Mouse (Mus musculus): ENCODE measurements around the gene Ahnak. TPM values are rescaled to one million over a fixed set of nuclear protein-coding genes. Genes with fewer than 3 reads are reported as not detected.
"Not testable (repeated sequence)": the region's sequence is repeated elsewhere in the genome, so short reads cannot be mapped to it uniquely, and the experiment has no call there.

Gene Ahnak
- total RNA-seq, 2 experiments from 2014 or later = 14.5 to 17.8 TPM

- not testable (repeated sequence) for DNase-seq (ENCODE audit: extremely low spot score in 1 of 2, low spot score in 2 of 2)
Observed at GRCm38 (mm10) chr19:9051985-9052384, 62.9 kb downstream of the Ahnak start.

GRCm38 (mm10) chr19:9052803-9053431 lies 63.8 kb downstream of the Ahnak start:
- intact Hi-C loops (cut with DNase I) = no loop called here
- DNase-seq (ENCODE audit: extremely low spot score in 1 of 2, low spot score in 2 of 2) = no peak

More at GRCm38 (mm10) chr19:9051985-9052384, 62.9 kb downstream of the Ahnak start:
- intact Hi-C loops (cut with DNase I) = not testable (repeated sequence)

- intact Hi-C loops (cut with DNase I) = no loop called here
- peak in 1 of 2 experiments; percentile 37 for DNase-seq (ENCODE audit: extremely low spot score in 1 of 2, low spot score in 2 of 2)
Observed at GRCm38 (mm10) chr19:9055153-9055552, 66.1 kb downstream of the Ahnak start.

- intact Hi-C loops (cut with DNase I) = no loop called here
- DNase-seq (ENCODE audit: extremely low spot score in 1 of 2, low spot score in 2 of 2) = no peak
Observed at GRCm38 (mm10) chr19:9055703-9056355, 66.7 kb downstream of the Ahnak start.

- intact Hi-C loops (cut with DNase I) = no loop called here
- DNase-seq (ENCODE audit: extremely low spot score in 1 of 2, low spot score in 2 of 2) = no peak
Observed at GRCm38 (mm10) chr19:9057679-9058078, 68.6 kb downstream of the Ahnak start.

GRCm38 (mm10) chr19:9058331-9058884 lies 69.3 kb downstream of the Ahnak start:
- no peak for DNase-seq (ENCODE audit: extremely low spot score in 1 of 2, low spot score in 2 of 2)
- intact Hi-C loops (cut with DNase I) = no loop called here

GRCm38 (mm10) chr19:9058944-9059343 lies 69.9 kb downstream of the Ahnak start:
- intact Hi-C loops (cut with DNase I) = no loop called here
- no peak for DNase-seq (ENCODE audit: extremely low spot score in 1 of 2, low spot score in 2 of 2)

GRCm38 (mm10) chr19:9059391-9059790 lies 70.3 kb downstream of the Ahnak start:
- intact Hi-C loops (cut with DNase I) = no loop called here
- no peak for DNase-seq (ENCODE audit: extremely low spot score in 1 of 2, low spot score in 2 of 2)

- intact Hi-C loops (cut with DNase I) = no loop called here
- DNase-seq (ENCODE audit: extremely low spot score in 1 of 2, low spot score in 2 of 2) = no peak
Observed at GRCm38 (mm10) chr19:9060103-9060502, 71.0 kb downstream of the Ahnak start.

- intact Hi-C loops (cut with DNase I) = no loop called here
- DNase-seq (ENCODE audit: extremely low spot score in 1 of 2, low spot score in 2 of 2) = no peak
Observed at GRCm38 (mm10) chr19:9061221-9061893, 72.3 kb downstream of the Ahnak start.

- no peak for DNase-seq (ENCODE audit: extremely low spot score in 1 of 2, low spot score in 2 of 2)
- intact Hi-C loops (cut with DNase I) = no loop called here
Observed at GRCm38 (mm10) chr19:9062822-9063221, 73.7 kb downstream of the Ahnak start.

- DNase-seq (ENCODE audit: extremely low spot score in 1 of 2, low spot score in 2 of 2) = no peak
- intact Hi-C loops (cut with DNase I) = no loop called here
Observed at GRCm38 (mm10) chr19:9063831-9064230, 74.7 kb downstream of the Ahnak start.

GRCm38 (mm10) chr19:9065621-9066561 lies 76.8 kb downstream of the Ahnak start:
- intact Hi-C loops (cut with DNase I) = no loop called here

GRCm38 (mm10) chr19:9067292-9067691 lies 78.2 kb downstream of the Ahnak start:
- DNase-seq (ENCODE audit: extremely low spot score in 1 of 2, low spot score in 2 of 2) = no peak
- intact Hi-C loops (cut with DNase I) = no loop called here

More at GRCm38 (mm10) chr19:9065621-9066561, 76.8 kb downstream of the Ahnak start:
- DNase-seq (ENCODE audit: extremely low spot score in 1 of 2, low spot score in 2 of 2) = peak in 1 of 2 experiments; percentile 34

- peak; percentile 62 to 64 for DNase-seq (ENCODE audit: extremely low spot score in 1 of 2, low spot score in 2 of 2)
- intact Hi-C loops (cut with DNase I) = no loop called here
Observed at GRCm38 (mm10) chr19:9069687-9070307, 80.7 kb downstream of the Ahnak start.

- intact Hi-C loops (cut with DNase I) = no loop called here
Observed at GRCm38 (mm10) chr19:9070316-9070715, 81.2 kb downstream of the Ahnak start.

GRCm38 (mm10) chr19:9071456-9072156 lies 82.5 kb downstream of the Ahnak start:
- intact Hi-C loops (cut with DNase I) = no loop called here
- peak in 1 of 2 experiments; percentile 84 for DNase-seq (ENCODE audit: extremely low spot score in 1 of 2, low spot score in 2 of 2)

More at GRCm38 (mm10) chr19:9070316-9070715, 81.2 kb downstream of the Ahnak start:
- DNase-seq (ENCODE audit: extremely low spot score in 1 of 2, low spot score in 2 of 2) = no peak

- no peak for DNase-seq (ENCODE audit: extremely low spot score in 1 of 2, low spot score in 2 of 2)
- intact Hi-C loops (cut with DNase I) = no loop called here
Observed at GRCm38 (mm10) chr19:9072157-9072530, 83.1 kb downstream of the Ahnak start.

Data from left cerebral cortex, postnatal 10 days (tissue).